Mouse (Mus musculus): ENCODE results near the gene Rhag.

GRCm38 (mm10) chr17:40806550-40806949, 4.4 kb upstream of the Rhag start:
- TF ChIP-seq CTCF (IDR thresholded peaks at IDR 0.05; ENCODE audit: borderline replicate concordance, insufficient read depth, low read length) (no peak), POLR2A (IDR thresholded peaks at IDR 0.05; ENCODE audit: low read depth, low read length) (no peak)
